Mouse (Mus musculus): ENCODE measurements around the gene Egflam.

- TF ChIP-seq GATA1 (IDR thresholded peaks at IDR 0.05; ENCODE audit: borderline replicate concordance, low read length): no peak
- TF ChIP-seq FLI1 (IDR thresholded peaks at IDR 0.05; ENCODE audit: low read length): no peak
These were observed 230.8 kb downstream of the Egflam start for GRCm38 (mm10) chr15:7167238-7167905.
